Mouse (Mus musculus) E14TG2a.4 (cell line): Measurements from ENCODE around the gene Gpc6.

Source experiments
- CTCF ChIP-seq: conservative IDR thresholded peaks from 2 replicates; pipeline ENCODE4 v1.5.1; 2014; ENCODE audit warnings: low read length
- NANOG ChIP-seq: IDR thresholded peaks from 2 replicates; pipeline ENCODE4 v1.6.1; 2014; ENCODE audit warnings: borderline replicate concordance, low read length, mixed read lengths
- POU5F1 ChIP-seq: IDR thresholded peaks from 2 replicates; pipeline ENCODE4 v1.6.1; 2014; ENCODE audit warnings: low read length, borderline replicate concordance

- TF ChIP-seq CTCF (no peak), POU5F1 (no peak), NANOG (no peak)
Observed at GRCm38 (mm10) chr14:117473378-117473777, 548.3 kb downstream of the Gpc6 start.
